Mouse (Mus musculus) erythroblast, embryonic 14.5 days (primary cell): ENCODE data around the gene Nmnat2.

Experiments used
- GATA1 ChIP-seq: IDR thresholded peaks from 2 replicates; pipeline ENCODE4 v1.6.1; 2012; ENCODE audit warnings: low read length, inconsistent platforms, mixed read lengths
- TAL1 ChIP-seq: IDR thresholded peaks from 3 replicates; pipeline ENCODE4 v1.6.1; 2012; ENCODE audit warnings: low read length, inconsistent platforms, mixed read lengths

DNA sequence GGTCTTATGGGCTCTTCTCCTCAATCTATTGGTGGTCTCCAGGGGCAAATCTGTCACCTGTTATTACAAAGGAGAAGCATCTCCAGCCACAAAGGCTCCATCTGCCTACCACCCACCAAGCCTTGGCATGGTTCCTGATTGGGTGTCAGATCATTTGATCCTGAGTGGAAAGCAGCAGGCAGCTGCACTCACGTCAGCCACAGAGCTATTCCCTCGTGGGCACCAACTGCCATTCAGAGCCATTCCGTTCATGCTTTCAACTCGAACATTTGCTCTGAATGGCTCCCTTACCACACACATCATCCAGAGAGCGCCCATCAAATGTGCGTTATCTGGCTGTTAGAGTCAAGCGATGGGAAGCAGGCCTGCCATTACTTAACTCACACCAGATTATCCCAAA, 153.1 kb downstream of the Nmnat2 start:
- TF ChIP-seq TAL1 (no peak), GATA1 (no peak)
